In the genomic region with DNA sequence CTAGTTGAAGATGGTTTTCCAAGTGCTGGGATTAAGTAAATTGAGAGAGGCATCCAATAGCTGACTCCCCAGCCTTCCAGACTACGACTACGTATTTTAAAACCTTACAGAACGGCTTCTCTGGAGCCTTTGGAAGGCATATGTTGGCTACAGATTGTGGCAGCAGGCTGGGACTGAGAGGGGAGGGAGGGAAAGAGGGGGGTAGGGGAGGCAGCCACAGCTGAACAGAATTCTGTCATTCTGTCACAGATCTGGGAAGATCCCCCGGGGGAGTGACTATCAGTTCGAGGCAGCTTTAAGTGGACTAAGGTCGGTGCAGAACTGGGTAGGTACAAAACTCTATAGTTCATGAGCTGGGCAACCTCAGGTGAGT, we compare ENCODE assay signal across 10 mouse cellular contexts. TPM values are rescaled to one million over a fixed set of nuclear protein-coding genes. Genes with fewer than 3 reads are reported as not detected.
DNase-seq lines count a peak whose midpoint lies in the region; ATAC-seq and TF ChIP-seq lines count a peak whose summit lies in the region.
"Had no signal": no experiment of that assay in that cellular context is flagged by ENCODE, and none has a peak within 500 bp of the region (broad histone marks: within the 10 kb centered on the region; RNA-seq: fewer than 3 reads in every experiment).

No protein-coding gene starts in this region.

- H3K36me3 ChIP-seq in forebrain, embryonic 13.5 days (ENCODE audit: poor library complexity, severe bottlenecking), result no peaks in the 10 kb centered on the region
- no peaks in the 10 kb centered on the region for H3K36me3 ChIP-seq in midbrain, embryonic 14.5 days (ENCODE audit: control insufficient read depth, insufficient read depth, low read length)

- H3K9ac ChIP-seq in forebrain, embryonic 13.5 days, result no peak overlapping the region
- H3K9ac ChIP-seq in midbrain, embryonic 14.5 days (replicated peaks; ENCODE audit: low read length), result no peak overlapping the region
- H3K9ac ChIP-seq: liver, embryonic 14.5 days had no signal

- no peak for TF ChIP-seq POLR2A in brain, embryonic 14.5 days (IDR thresholded peaks at IDR 0.05; ENCODE audit: borderline replicate concordance, extremely low read depth, insufficient read depth, insufficient read length, poor library complexity, severe bottlenecking)

- peak; percentile 89 for DNase-seq in brain, embryonic 14.5 days (ENCODE audit: low read depth)
- peak; percentile 78 to 80 for DNase-seq in layer of hippocampus, adult 18-20 months (ENCODE audit: low spot score in 2 of 2)
- peak; percentile 51 for DNase-seq in midbrain, embryonic 14.5 days
- no peak for DNase-seq in spleen, adult 18-20 months
- DNase-seq in lung, postnatal 25 days (ENCODE audit: low spot score), result no peak
- no peak for DNase-seq in ovary, postnatal 36 days (ENCODE audit: low spot score)
- DNase-seq: kidney, adult 11 months; thymus, postnatal 4 days had no signal

- peak overlapping the region; percentile 92 for H3K27ac ChIP-seq in forebrain, embryonic 13.5 days
- H3K27ac ChIP-seq in midbrain, embryonic 14.5 days (replicated peaks; ENCODE audit: low read depth, low read length), result peak overlapping the region; percentile 89
- H3K27ac ChIP-seq: liver, embryonic 14.5 days had no signal

- peak; percentile 55; the same call in 1 of the 2 replicates for ATAC-seq in forebrain, embryonic 13.5 days
- no peak for ATAC-seq in midbrain, embryonic 14.5 days (ENCODE audit: low FRiP score, low TSS enrichment)

- H3K27me3 ChIP-seq in forebrain, embryonic 13.5 days, result no peaks in the 10 kb centered on the region
- no peaks in the 10 kb centered on the region for H3K27me3 ChIP-seq in midbrain, embryonic 14.5 days (ENCODE audit: control insufficient read depth, insufficient read depth, low read length)

- H3K4me1 ChIP-seq in forebrain, embryonic 13.5 days, result peaks cover 55% of the 10 kb centered on the region
- peaks cover 41% of the 10 kb centered on the region for H3K4me1 ChIP-seq in midbrain, embryonic 14.5 days (ENCODE audit: control insufficient read depth, insufficient read depth, low read length)

- no peak overlapping the region for H3K4me3 ChIP-seq in forebrain, embryonic 13.5 days
- H3K4me3 ChIP-seq in midbrain, embryonic 14.5 days (replicated peaks; ENCODE audit: low read depth, low read length), result no peak overlapping the region

- no peaks in the 10 kb centered on the region; the same call in 1 of the 2 replicates for H3K9me3 ChIP-seq in forebrain, embryonic 13.5 days (replicated peaks)
- no peaks in the 10 kb centered on the region for H3K9me3 ChIP-seq in midbrain, embryonic 14.5 days (ENCODE audit: control insufficient read depth, low read length)

- no peak overlapping the region for H3K4me2 ChIP-seq in forebrain, embryonic 13.5 days
- H3K4me2 ChIP-seq in midbrain, embryonic 14.5 days (ENCODE audit: low read length), result no peak overlapping the region

- no peak for TF ChIP-seq CTCF in brain, embryonic 14.5 days (IDR thresholded peaks at IDR 0.05; ENCODE audit: borderline replicate concordance, extremely low read depth, insufficient read depth, insufficient read length)

- WGBS in forebrain, embryonic 13.5 days, result 47% methylated on average over 6 of the region's 6 CpGs
- WGBS in midbrain, embryonic 14.5 days, result 22% methylated on average over 6 of the region's 6 CpGs

RNA-seq across cellular contexts. Expression of a gene that starts 15.1 kb away (rescaled TPM):
- 18.2 and 19.1 TPM in 2 replicates for polyA plus RNA-seq in brain, embryonic 14.5 days (2012; rRNA removed)
- 13.0 and 14.2 TPM in 2 replicates for polyA plus RNA-seq in forebrain, embryonic 13.5 days (2015; fragmentation: Nextera tagmentation; extraction: Ambion mirVana)
- total RNA-seq in layer of hippocampus, adult 18-20 months (2021), result 10 to 100 TPM; 22.6 to 23.4 TPM
- polyA plus RNA-seq in midbrain, embryonic 14.5 days (2014; fragmentation: Nextera tagmentation; extraction: Ambion mirVana), result 11.3 and 11.4 TPM in 2 replicates

Comparison
In these comparisons a context has a peak if more than half of its experiments do, and no peak if none do; other contexts are left out.
1. DNase-seq: peak in brain, embryonic 14.5 days (single experiment), layer of hippocampus, adult 18-20 months (2 of 2) and midbrain, embryonic 14.5 days (single experiment); none in spleen, adult 18-20 months (0 of 2), lung, postnatal 25 days (single experiment) and ovary, postnatal 36 days (single experiment).